Mouse (Mus musculus): ENCODE results near the gene Evl.

DNA sequence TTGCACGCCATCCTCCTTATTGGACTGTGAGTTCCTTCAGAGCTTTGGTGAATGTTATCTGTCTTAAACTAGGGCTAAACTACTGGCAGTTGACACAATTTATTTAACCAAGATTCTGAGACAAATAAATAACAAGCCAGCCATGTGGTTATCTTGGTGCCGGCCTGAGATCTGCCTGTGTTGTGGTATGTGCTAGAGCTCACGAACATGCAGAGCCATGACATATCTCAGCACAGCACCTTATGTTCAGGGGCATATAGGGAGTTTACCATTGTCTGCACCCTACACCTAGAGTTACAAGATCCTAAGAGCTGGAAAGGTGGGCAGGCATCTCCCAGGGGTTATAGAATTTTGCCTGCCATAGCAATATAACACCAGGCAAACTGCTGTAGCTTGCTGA, 54.9 kb downstream of the Evl start:
- TF ChIP-seq CTCF (IDR thresholded peaks at IDR 0.05; ENCODE audit: borderline replicate concordance, insufficient read depth, low read length) (no peak), POLR2A (IDR thresholded peaks at IDR 0.05; ENCODE audit: low read depth, low read length) (no peak)
